Mouse (Mus musculus) kidney, adult 8-10 months (tissue): ENCODE data around the gene Olfml2a.

ENCODE experiments used
- DNase-seq, 2 experiments: peaks; one replicate each; pipeline ENCODE4 v3.0.0; 2022

Olfml2a gene

GRCm38 (mm10) chr2:39012768-39013279 is 81.0 kb downstream of the Olfml2a start:
- DNase-seq, result no peak
